Mouse (Mus musculus): Measurements from ENCODE around the gene Ppm1h. TPM values are rescaled to one million over a fixed set of nuclear protein-coding genes. Genes with fewer than 3 reads are reported as not detected.

The Ppm1h gene
- polyA plus RNA-seq, 1 experiment, result 0.13 TPM

- H3K79me2 ChIP-seq (ENCODE audit: control insufficient read depth, insufficient read depth), result no peaks in the 10 kb centered on the region
- no peaks in the 10 kb centered on the region for H3K27me3 ChIP-seq (ENCODE audit: control insufficient read depth, insufficient read depth, insufficient read length)
- no peaks in the 10 kb centered on the region for H3K36me3 ChIP-seq (ENCODE audit: control insufficient read depth, insufficient read depth)
- no peak overlapping the region for H3ac ChIP-seq (ENCODE audit: control insufficient read depth, insufficient read length)
- TF ChIP-seq TCF3 (IDR thresholded peaks at IDR 0.05; ENCODE audit: insufficient read length, low read depth), result no peak
- TF ChIP-seq POLR2A (IDR thresholded peaks at IDR 0.05; ENCODE audit: insufficient read length, low read depth), result no peak
- TF ChIP-seq E2F4 (IDR thresholded peaks at IDR 0.05; ENCODE audit: insufficient read depth), result no peak
- TF ChIP-seq REST (IDR thresholded peaks at IDR 0.05; ENCODE audit: insufficient read depth, insufficient read length), result no peak
- TF ChIP-seq MYOD1 (IDR thresholded peaks at IDR 0.05; ENCODE audit: control insufficient read depth in 1 of 3, insufficient read length in 2 of 3, low read depth in 2 of 3), result no peak
- TF ChIP-seq SRF (IDR thresholded peaks at IDR 0.05; ENCODE audit: control insufficient read depth, insufficient read length, low read depth), result no peak
- no peak for TF ChIP-seq CEBPB (IDR thresholded peaks at IDR 0.05; ENCODE audit: insufficient read depth, poor library complexity, severe bottlenecking)
- no peak for TF ChIP-seq MAX (IDR thresholded peaks at IDR 0.05; ENCODE audit: low read depth)
- TF ChIP-seq MYOG (IDR thresholded peaks at IDR 0.05; ENCODE audit: control insufficient read depth in 1 of 3, insufficient read depth in 1 of 3, insufficient read length in 2 of 3, low read depth in 2 of 3), result no peak
- no peak for TF ChIP-seq USF1 (IDR thresholded peaks at IDR 0.05; ENCODE audit: low read depth)
- TF ChIP-seq TCF12 (IDR thresholded peaks at IDR 0.05; ENCODE audit: insufficient read depth, poor library complexity, severe bottlenecking), result no peak
- H3K4me3 ChIP-seq, result no peak overlapping the region
- H3K4me2 ChIP-seq (ENCODE audit: low read depth), result no peak overlapping the region
These were observed 266.3 kb downstream of the Ppm1h start for GRCm38 (mm10) chr10:122944888-122945287.

- no peaks in the 10 kb centered on the region for H3K36me3 ChIP-seq (ENCODE audit: control insufficient read depth, insufficient read depth)
These were observed 272.4 kb downstream of the Ppm1h start for GRCm38 (mm10) chr10:122950966-122951365.

DNA sequence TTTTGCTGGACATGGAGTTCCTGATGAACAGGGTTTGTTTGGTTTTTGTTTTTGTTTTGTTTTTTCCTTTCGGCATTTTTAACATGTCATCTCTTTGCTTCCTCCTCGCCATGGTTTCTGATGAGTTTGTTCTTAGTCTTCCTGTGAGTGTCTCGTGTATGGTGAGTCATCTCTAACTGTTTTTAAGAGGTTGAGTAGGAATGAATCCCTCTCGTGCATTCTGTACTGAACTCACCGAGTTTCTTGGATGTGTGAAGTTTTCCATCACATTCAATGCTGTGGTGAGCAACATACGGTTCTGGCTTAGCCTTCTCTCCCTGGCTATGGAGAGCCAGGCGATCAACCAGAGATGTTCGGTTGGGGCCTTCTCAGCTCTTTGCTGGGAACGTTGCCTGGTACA, 275.0 kb downstream of the Ppm1h start:
- no peaks in the 10 kb centered on the region for H3K27me3 ChIP-seq (ENCODE audit: control insufficient read depth, insufficient read depth, insufficient read length)
- H3K79me2 ChIP-seq (ENCODE audit: control insufficient read depth, insufficient read depth), result no peaks in the 10 kb centered on the region

More at GRCm38 (mm10) chr10:122950966-122951365, 272.4 kb downstream of the Ppm1h start:
- no peak overlapping the region for H3ac ChIP-seq (ENCODE audit: control insufficient read depth, insufficient read length)
- H3K4me3 ChIP-seq, result no peak overlapping the region
- no peaks in the 10 kb centered on the region for H3K27me3 ChIP-seq (ENCODE audit: control insufficient read depth, insufficient read depth, insufficient read length)
- no peak overlapping the region for H3K4me2 ChIP-seq (ENCODE audit: low read depth)
- TF ChIP-seq TCF3 (IDR thresholded peaks at IDR 0.05; ENCODE audit: insufficient read length, low read depth) (no peak), MYOG (IDR thresholded peaks at IDR 0.05; ENCODE audit: control insufficient read depth in 1 of 3, insufficient read depth in 1 of 3, insufficient read length in 2 of 3, low read depth in 2 of 3) (no peak), E2F4 (IDR thresholded peaks at IDR 0.05; ENCODE audit: insufficient read depth) (no peak), MYOD1 (IDR thresholded peaks at IDR 0.05; ENCODE audit: control insufficient read depth in 1 of 3, insufficient read length in 2 of 3, low read depth in 2 of 3) (no peak), POLR2A (IDR thresholded peaks at IDR 0.05; ENCODE audit: insufficient read length, low read depth) (no peak), SRF (IDR thresholded peaks at IDR 0.05; ENCODE audit: control insufficient read depth, insufficient read length, low read depth) (no peak), MAX (IDR thresholded peaks at IDR 0.05; ENCODE audit: low read depth) (no peak), TCF12 (IDR thresholded peaks at IDR 0.05; ENCODE audit: insufficient read depth, poor library complexity, severe bottlenecking) (no peak), USF1 (IDR thresholded peaks at IDR 0.05; ENCODE audit: low read depth) (no peak), POLR2AphosphoS2 (IDR thresholded peaks at IDR 0.05; ENCODE audit: insufficient read length, low read depth) (no peak), CEBPB (IDR thresholded peaks at IDR 0.05; ENCODE audit: insufficient read depth, poor library complexity, severe bottlenecking) (no peak), REST (IDR thresholded peaks at IDR 0.05; ENCODE audit: insufficient read depth, insufficient read length) (no peak)
- H3K79me2 ChIP-seq (ENCODE audit: control insufficient read depth, insufficient read depth), result no peaks in the 10 kb centered on the region

GRCm38 (mm10) chr10:122957918-122958317, 279.4 kb downstream of the Ppm1h start:
- H3K4me3 ChIP-seq, result no peak overlapping the region
- H3K79me2 ChIP-seq (ENCODE audit: control insufficient read depth, insufficient read depth), result no peaks in the 10 kb centered on the region
- no peaks in the 10 kb centered on the region for H3K36me3 ChIP-seq (ENCODE audit: control insufficient read depth, insufficient read depth)
- TF ChIP-seq REST (IDR thresholded peaks at IDR 0.05; ENCODE audit: insufficient read depth, insufficient read length) (no peak), TCF12 (IDR thresholded peaks at IDR 0.05; ENCODE audit: insufficient read depth, poor library complexity, severe bottlenecking) (no peak)
- H3K27me3 ChIP-seq (ENCODE audit: control insufficient read depth, insufficient read depth, insufficient read length), result no peaks in the 10 kb centered on the region
- no peak overlapping the region for H3K4me2 ChIP-seq (ENCODE audit: low read depth)
- H3ac ChIP-seq (ENCODE audit: control insufficient read depth, insufficient read length), result no peak overlapping the region

More for the DNA sequence above, 275.0 kb downstream of the Ppm1h start:
- Histone ChIP-seq H3K36me3 (ENCODE audit: control insufficient read depth, insufficient read depth) (no peaks in the 10 kb centered on the region), H3ac (ENCODE audit: control insufficient read depth, insufficient read length) (no peak overlapping the region), H3K4me2 (ENCODE audit: low read depth) (no peak overlapping the region), H3K4me3 (no peak overlapping the region)
- TF ChIP-seq TCF12 (IDR thresholded peaks at IDR 0.05; ENCODE audit: insufficient read depth, poor library complexity, severe bottlenecking), result no peak

GRCm38 (mm10) chr10:122958699-122959098, 280.1 kb downstream of the Ppm1h start:
- H3K79me2 ChIP-seq (ENCODE audit: control insufficient read depth, insufficient read depth), result no peaks in the 10 kb centered on the region

More at GRCm38 (mm10) chr10:122958699-122959098, 280.1 kb downstream of the Ppm1h start:
- Histone ChIP-seq H3K4me3 (no peak overlapping the region), H3K36me3 (ENCODE audit: control insufficient read depth, insufficient read depth) (no peaks in the 10 kb centered on the region), H3K4me2 (ENCODE audit: low read depth) (no peak overlapping the region), H3ac (ENCODE audit: control insufficient read depth, insufficient read length) (no peak overlapping the region), H3K27me3 (ENCODE audit: control insufficient read depth, insufficient read depth, insufficient read length) (no peaks in the 10 kb centered on the region)
- TF ChIP-seq USF1 (IDR thresholded peaks at IDR 0.05; ENCODE audit: low read depth), result no peak
- no peak for TF ChIP-seq SRF (IDR thresholded peaks at IDR 0.05; ENCODE audit: control insufficient read depth, insufficient read length, low read depth)
- TF ChIP-seq POLR2AphosphoS2 (IDR thresholded peaks at IDR 0.05; ENCODE audit: insufficient read length, low read depth), result no peak
- TF ChIP-seq MAX (IDR thresholded peaks at IDR 0.05; ENCODE audit: low read depth), result no peak
- no peak for TF ChIP-seq MYOG (IDR thresholded peaks at IDR 0.05; ENCODE audit: control insufficient read depth in 1 of 3, insufficient read depth in 1 of 3, insufficient read length in 2 of 3, low read depth in 2 of 3)
- TF ChIP-seq REST (IDR thresholded peaks at IDR 0.05; ENCODE audit: insufficient read depth, insufficient read length), result no peak
- no peak for TF ChIP-seq E2F4 (IDR thresholded peaks at IDR 0.05; ENCODE audit: insufficient read depth)
- TF ChIP-seq TCF3 (IDR thresholded peaks at IDR 0.05; ENCODE audit: insufficient read length, low read depth), result no peak
- no peak for TF ChIP-seq CEBPB (IDR thresholded peaks at IDR 0.05; ENCODE audit: insufficient read depth, poor library complexity, severe bottlenecking)
- no peak for TF ChIP-seq MYOD1 (IDR thresholded peaks at IDR 0.05; ENCODE audit: control insufficient read depth in 1 of 3, insufficient read length in 2 of 3, low read depth in 2 of 3)
- TF ChIP-seq TCF12 (IDR thresholded peaks at IDR 0.05; ENCODE audit: insufficient read depth, poor library complexity, severe bottlenecking), result no peak
- TF ChIP-seq POLR2A (IDR thresholded peaks at IDR 0.05; ENCODE audit: insufficient read length, low read depth), result no peak

Data from myocyte (in vitro differentiated cells).